Mouse (Mus musculus): ENCODE measurements around the gene Rtf2.

Gene Rtf2

GRCm38 (mm10) chr2:172437371-172437952, 2.9 kb upstream of the Rtf2 start:
- DNase-seq (ENCODE audit: low spot score) = no peak

GRCm38 (mm10) chr2:172440640-172441005, 267 bp downstream of the Rtf2 start:
- no peak for DNase-seq (ENCODE audit: low spot score)

- DNase-seq (ENCODE audit: low spot score) = no peak
Measured at GRCm38 (mm10) chr2:172441176-172441575, 820 bp downstream of the Rtf2 start.

GRCm38 (mm10) chr2:172445617-172446016, 5.3 kb downstream of the Rtf2 start:
- DNase-seq (ENCODE audit: low spot score) = no peak

- DNase-seq (ENCODE audit: low spot score) = no peak
Measured at GRCm38 (mm10) chr2:172447317-172447716, 7.0 kb downstream of the Rtf2 start.

- no peak for DNase-seq (ENCODE audit: low spot score)
Measured at GRCm38 (mm10) chr2:172448329-172448728, 8.0 kb downstream of the Rtf2 start.

- DNase-seq (ENCODE audit: low spot score) = no peak
Measured at GRCm38 (mm10) chr2:172450640-172451039, 10.3 kb downstream of the Rtf2 start.

GRCm38 (mm10) chr2:172452031-172452430, 11.7 kb downstream of the Rtf2 start:
- DNase-seq (ENCODE audit: low spot score) = no peak

GRCm38 (mm10) chr2:172452458-172452857, 12.1 kb downstream of the Rtf2 start:
- no peak for DNase-seq (ENCODE audit: low spot score)

GRCm38 (mm10) chr2:172458496-172458895, 18.1 kb downstream of the Rtf2 start, which contains the start of gene Gcnt7:
Gene Gcnt7 (minus strand): TSS chr2:172458596.
- DNase-seq (ENCODE audit: low spot score) = no peak

- DNase-seq (ENCODE audit: low spot score) = no peak
Measured at GRCm38 (mm10) chr2:172460647-172461046, 20.3 kb downstream of the Rtf2 start.

- DNase-seq (ENCODE audit: low spot score) = no peak
Measured at GRCm38 (mm10) chr2:172462813-172463212, 22.5 kb downstream of the Rtf2 start.

GRCm38 (mm10) chr2:172466427-172467132, 26.2 kb downstream of the Rtf2 start:
- DNase-seq (ENCODE audit: low spot score) = no peak

GRCm38 (mm10) chr2:172467206-172467605, 26.9 kb downstream of the Rtf2 start:
- DNase-seq (ENCODE audit: low spot score) = no peak

- DNase-seq (ENCODE audit: low spot score) = no peak
Measured at GRCm38 (mm10) chr2:172468346-172468819, 28.0 kb downstream of the Rtf2 start.

- no peak for DNase-seq (ENCODE audit: low spot score)
Measured at GRCm38 (mm10) chr2:172472318-172472717, 32.0 kb downstream of the Rtf2 start, which contains the start of gene Fam209. Gene Fam209 (plus strand): TSS chr2:172472520.

- no peak for DNase-seq (ENCODE audit: low spot score)
Measured at GRCm38 (mm10) chr2:172473591-172473990, 33.2 kb downstream of the Rtf2 start.

GRCm38 (mm10) chr2:172474970-172475369, 34.6 kb downstream of the Rtf2 start:
- DNase-seq (ENCODE audit: low spot score) = no peak

- no peak for DNase-seq (ENCODE audit: low spot score)
Measured at GRCm38 (mm10) chr2:172476707-172477260, 36.4 kb downstream of the Rtf2 start.

GRCm38 (mm10) chr2:172477350-172477749, 37.0 kb downstream of the Rtf2 start:
- DNase-seq (ENCODE audit: low spot score) = no peak

GRCm38 (mm10) chr2:172477860-172478259, 37.5 kb downstream of the Rtf2 start:
- peak; percentile 55 for DNase-seq (ENCODE audit: low spot score)

GRCm38 (mm10) chr2:172480296-172480695, 39.9 kb downstream of the Rtf2 start:
- DNase-seq (ENCODE audit: low spot score) = no peak

GRCm38 (mm10) chr2:172481654-172482385, 41.5 kb downstream of the Rtf2 start:
- no peak for DNase-seq (ENCODE audit: low spot score)

Data from layer of hippocampus, adult 11-12 months (tissue).